Mouse (Mus musculus): ENCODE measurements around the gene Tmprss11g.
A peak's percentile ranks its signal among the peaks of the same experiment; 100 is the strongest.

Tmprss11g gene

GRCm38 (mm10) chr5:86518500-86518899, at the start of gene Tmprss11g:
Gene Tmprss11g, minus strand, starts transcription at chr5:86518600.
- no peak for DNase-seq

GRCm38 (mm10) chr5:86546693-86547092, 28.3 kb upstream of the Tmprss11g start:
- DNase-seq, result no peak

- no peak for DNase-seq
These were observed 22.2 kb upstream of the Tmprss11g start for GRCm38 (mm10) chr5:86540601-86541000.

- DNase-seq, result no peak
These were observed 10.3 kb upstream of the Tmprss11g start for GRCm38 (mm10) chr5:86528725-86529124.

- DNase-seq, result no peak
These were observed 6.9 kb downstream of the Tmprss11g start for GRCm38 (mm10) chr5:86511538-86511937.

GRCm38 (mm10) chr5:86493453-86493852, 24.9 kb downstream of the Tmprss11g start:
- peak; percentile 30 to 34 for DNase-seq

- no peak for DNase-seq
These were observed 35.8 kb downstream of the Tmprss11g start for GRCm38 (mm10) chr5:86482562-86482961.

GRCm38 (mm10) chr5:86482031-86482430, 36.4 kb downstream of the Tmprss11g start:
- DNase-seq, result no peak

- no peak for DNase-seq
These were observed 44.5 kb downstream of the Tmprss11g start for GRCm38 (mm10) chr5:86473859-86474258.

GRCm38 (mm10) chr5:86468890-86469289, 49.5 kb downstream of the Tmprss11g start, which contains the start of gene Tmprss11a:
Gene Tmprss11a, minus strand, starts transcription at chr5:86468990.
- DNase-seq, result no peak

- no peak for DNase-seq
These were observed 79.1 kb downstream of the Tmprss11g start for GRCm38 (mm10) chr5:86439306-86439705.

- DNase-seq, result no peak
These were observed 79.9 kb downstream of the Tmprss11g start for GRCm38 (mm10) chr5:86438548-86438947.

Data from cerebellum, adult 18-20 months (tissue).